Mouse (Mus musculus): ENCODE results near the gene Syt15. TPM values are rescaled to one million over a fixed set of nuclear protein-coding genes. Genes with fewer than 3 reads are reported as not detected.
A peak's percentile ranks its signal among the peaks of the same experiment; 100 is the strongest.

Gene Syt15
- polyA plus RNA-seq, 1 experiment from 2014 or later: 0.42 TPM

- Histone ChIP-seq H3K36me3 (ENCODE audit: control insufficient read depth, insufficient read depth, low read length) (no peaks in the 10 kb centered on the region), H3K27me3 (ENCODE audit: control insufficient read depth, insufficient read depth, low read length) (no peaks in the 10 kb centered on the region), H3K4me3 (replicated peaks; ENCODE audit: low read depth, low read length) (peak overlapping the region; percentile 77), H3K4me1 (ENCODE audit: control insufficient read depth, insufficient read depth, low read length) (peaks cover 17% of the 10 kb centered on the region; the same call in 1 of the 2 replicates), H3K9ac (replicated peaks; ENCODE audit: low read length) (peak overlapping the region; percentile 90), H3K27ac (replicated peaks; ENCODE audit: low read depth, low read length) (peak overlapping the region; percentile 81), H3K4me2 (ENCODE audit: low read length) (peak overlapping the region; percentile 76), H3K9me3 (ENCODE audit: control insufficient read depth, low read length) (no peaks in the 10 kb centered on the region)
- peak; percentile 79 for ATAC-seq (ENCODE audit: low FRiP score, low TSS enrichment)
- 1% methylated on average over 19 of the region's 19 CpGs for WGBS
- DNase-seq: peak; percentile 79
Measured at GRCm38 (mm10) chr14:34200738-34201230, 18.6 kb upstream of the Syt15 start.

- H3K27ac ChIP-seq (replicated peaks; ENCODE audit: low read depth, low read length): peak within 1 kb of the TSS; percentile 81
- ATAC-seq (ENCODE audit: low FRiP score, low TSS enrichment) (peak; percentile 81), DNase-seq (peak; percentile 81)
- peak within 1 kb of the TSS; percentile 90 for H3K9ac ChIP-seq (replicated peaks; ENCODE audit: low read length)
- no peaks in the 10 kb centered on the region for H3K27me3 ChIP-seq (ENCODE audit: control insufficient read depth, insufficient read depth, low read length)
- H3K4me2 ChIP-seq (ENCODE audit: low read length): peak within 1 kb of the TSS; percentile 76
- 2% methylated on average over 40 of the region's 52 CpGs for WGBS
- no peaks in the 10 kb centered on the region for H3K9me3 ChIP-seq (ENCODE audit: control insufficient read depth, low read length)
- peak within 1 kb of the TSS; percentile 77 for H3K4me3 ChIP-seq (replicated peaks; ENCODE audit: low read depth, low read length)
- peaks cover 17% of the 10 kb centered on the region; the same call in 1 of the 2 replicates for H3K4me1 ChIP-seq (ENCODE audit: control insufficient read depth, insufficient read depth, low read length)
- no peaks in the 10 kb centered on the region for H3K36me3 ChIP-seq (ENCODE audit: control insufficient read depth, insufficient read depth, low read length)
Measured at GRCm38 (mm10) chr14:34201231-34202035, 18.0 kb upstream of the Syt15 start, which contains the start of gene Gprin2. TSS of gene Gprin2 (minus strand) at chr14:34201653.

GRCm38 (mm10) chr14:34207996-34208395 is 11.4 kb upstream of the Syt15 start:
- no peaks in the 10 kb centered on the region for H3K4me1 ChIP-seq (ENCODE audit: control insufficient read depth, insufficient read depth, low read length)

GRCm38 (mm10) chr14:34208651-34209050 is 10.7 kb upstream of the Syt15 start:
- Histone ChIP-seq H3K27me3 (ENCODE audit: control insufficient read depth, insufficient read depth, low read length) (no peaks in the 10 kb centered on the region), H3K9me3 (ENCODE audit: control insufficient read depth, low read length) (no peaks in the 10 kb centered on the region), H3K4me2 (ENCODE audit: low read length) (no peak overlapping the region), H3K27ac (replicated peaks; ENCODE audit: low read depth, low read length) (no peak overlapping the region), H3K4me1 (ENCODE audit: control insufficient read depth, insufficient read depth, low read length) (no peaks in the 10 kb centered on the region), H3K4me3 (replicated peaks; ENCODE audit: low read depth, low read length) (no peak overlapping the region), H3K9ac (replicated peaks; ENCODE audit: low read length) (no peak overlapping the region), H3K36me3 (ENCODE audit: control insufficient read depth, insufficient read depth, low read length) (no peaks in the 10 kb centered on the region)
- WGBS: 52% methylated on average over 2 of the region's 2 CpGs
- DNase-seq: peak; percentile 71
- no peak for ATAC-seq (ENCODE audit: low FRiP score, low TSS enrichment)

More at GRCm38 (mm10) chr14:34207996-34208395, 11.4 kb upstream of the Syt15 start:
- no peaks in the 10 kb centered on the region for H3K36me3 ChIP-seq (ENCODE audit: control insufficient read depth, insufficient read depth, low read length)
- H3K4me3 ChIP-seq (replicated peaks; ENCODE audit: low read depth, low read length): no peak overlapping the region
- H3K27me3 ChIP-seq (ENCODE audit: control insufficient read depth, insufficient read depth, low read length): no peaks in the 10 kb centered on the region
- ATAC-seq (ENCODE audit: low FRiP score, low TSS enrichment): no peak
- 78% methylated on average over 6 of the region's 6 CpGs for WGBS
- H3K9me3 ChIP-seq (ENCODE audit: control insufficient read depth, low read length): no peaks in the 10 kb centered on the region
- no peak overlapping the region for H3K9ac ChIP-seq (replicated peaks; ENCODE audit: low read length)
- H3K4me2 ChIP-seq (ENCODE audit: low read length): no peak overlapping the region
- DNase-seq: no peak
- H3K27ac ChIP-seq (replicated peaks; ENCODE audit: low read depth, low read length): no peak overlapping the region

GRCm38 (mm10) chr14:34209080-34209479 is 10.3 kb upstream of the Syt15 start:
- Histone ChIP-seq H3K4me1 (ENCODE audit: control insufficient read depth, insufficient read depth, low read length) (no peaks in the 10 kb centered on the region), H3K36me3 (ENCODE audit: control insufficient read depth, insufficient read depth, low read length) (no peaks in the 10 kb centered on the region), H3K9me3 (ENCODE audit: control insufficient read depth, low read length) (no peaks in the 10 kb centered on the region), H3K4me2 (ENCODE audit: low read length) (no peak overlapping the region), H3K4me3 (replicated peaks; ENCODE audit: low read depth, low read length) (no peak overlapping the region), H3K9ac (replicated peaks; ENCODE audit: low read length) (no peak overlapping the region), H3K27me3 (ENCODE audit: control insufficient read depth, insufficient read depth, low read length) (no peaks in the 10 kb centered on the region), H3K27ac (replicated peaks; ENCODE audit: low read depth, low read length) (no peak overlapping the region)
- 54% methylated on average over 4 of the region's 4 CpGs for whole genome bisulfite sequencing
- no peak for DNase-seq
- no peak for ATAC-seq (ENCODE audit: low FRiP score, low TSS enrichment)

- WGBS: 86% methylated on average over 4 of the region's 4 CpGs
- Histone ChIP-seq H3K36me3 (ENCODE audit: control insufficient read depth, insufficient read depth, low read length) (no peaks in the 10 kb centered on the region), H3K9me3 (ENCODE audit: control insufficient read depth, low read length) (no peaks in the 10 kb centered on the region), H3K4me2 (ENCODE audit: low read length) (no peak overlapping the region), H3K27ac (replicated peaks; ENCODE audit: low read depth, low read length) (no peak overlapping the region), H3K27me3 (ENCODE audit: control insufficient read depth, insufficient read depth, low read length) (no peaks in the 10 kb centered on the region), H3K4me1 (ENCODE audit: control insufficient read depth, insufficient read depth, low read length) (no peaks in the 10 kb centered on the region), H3K9ac (replicated peaks; ENCODE audit: low read length) (no peak overlapping the region), H3K4me3 (replicated peaks; ENCODE audit: low read depth, low read length) (no peak overlapping the region)
- DNase-seq (no peak), ATAC-seq (ENCODE audit: low FRiP score, low TSS enrichment) (no peak)
Measured at GRCm38 (mm10) chr14:34209942-34210341, 9.5 kb upstream of the Syt15 start.

GRCm38 (mm10) chr14:34215451-34216127 is 3.8 kb upstream of the Syt15 start:
- H3K4me2 ChIP-seq (ENCODE audit: low read length): no peak overlapping the region
- DNase-seq (peak; percentile 66), ATAC-seq (ENCODE audit: low FRiP score, low TSS enrichment) (no peak)
- no peaks in the 10 kb centered on the region for H3K36me3 ChIP-seq (ENCODE audit: control insufficient read depth, insufficient read depth, low read length)
- no peak overlapping the region for H3K27ac ChIP-seq (replicated peaks; ENCODE audit: low read depth, low read length)
- WGBS: 70% methylated on average over 6 of the region's 6 CpGs
- H3K4me1 ChIP-seq (ENCODE audit: control insufficient read depth, insufficient read depth, low read length): peaks cover 3% of the 10 kb centered on the region; the same call in 1 of the 2 replicates
- H3K9me3 ChIP-seq (ENCODE audit: control insufficient read depth, low read length): no peaks in the 10 kb centered on the region
- peaks cover 11% of the 10 kb centered on the region; the same call in 1 of the 2 replicates for H3K27me3 ChIP-seq (ENCODE audit: control insufficient read depth, insufficient read depth, low read length)
- H3K4me3 ChIP-seq (replicated peaks; ENCODE audit: low read depth, low read length): no peak overlapping the region
- no peak overlapping the region for H3K9ac ChIP-seq (replicated peaks; ENCODE audit: low read length)

- peak overlapping the region; percentile 42 for H3K4me2 ChIP-seq (ENCODE audit: low read length)
- no peaks in the 10 kb centered on the region for H3K9me3 ChIP-seq (ENCODE audit: control insufficient read depth, low read length)
- 0 out of 2 replicates have a peak overlapping the region, but pooled peaks have one; percentile 15 for H3K4me3 ChIP-seq (replicated peaks; ENCODE audit: low read depth, low read length)
- no peak overlapping the region; the same call in 1 of the 2 replicates for H3K9ac ChIP-seq (replicated peaks; ENCODE audit: low read length)
- DNase-seq: peak; percentile 31
- ATAC-seq (ENCODE audit: low FRiP score, low TSS enrichment): no peak
- peaks cover 11% of the 10 kb centered on the region; the same call in 1 of the 2 replicates for H3K27me3 ChIP-seq (ENCODE audit: control insufficient read depth, insufficient read depth, low read length)
- no peak overlapping the region for H3K27ac ChIP-seq (replicated peaks; ENCODE audit: low read depth, low read length)
- no peaks in the 10 kb centered on the region for H3K36me3 ChIP-seq (ENCODE audit: control insufficient read depth, insufficient read depth, low read length)
- WGBS: 9% methylated on average over 26 of the region's 29 CpGs
- peaks cover 3% of the 10 kb centered on the region; the same call in 1 of the 2 replicates for H3K4me1 ChIP-seq (ENCODE audit: control insufficient read depth, insufficient read depth, low read length)
Measured at GRCm38 (mm10) chr14:34219786-34220198, 397 bp downstream of the Syt15 start.
